Mouse (Mus musculus) central nervous system, embryonic 14 days (tissue): Measurements from ENCODE around the gene Hist1h2bl. TPM values are rescaled to one million over a fixed set of nuclear protein-coding genes. Genes with fewer than 3 reads are reported as not detected.

Experiments used
- polyA plus RNA-seq: library from polyadenylated mRNA; depleted of rRNA; stranded (reverse); fragments of >200 nt; gene quantifications from 2 replicates; pipeline ENCODE4 v1.2.3, GENCODE M21; 2012; rRNA removed

The Hist1h2bl gene
- 6.6 and 13.7 TPM in 2 replicates for polyA plus RNA-seq

GRCm38 (mm10) chr13:21715864-21716539 lies at the start of gene Hist1h2bl, which contains the start of gene Hist1h2ai:
Gene Hist1h2bl, minus strand, starts transcription at chr13:21716143.
Gene Hist1h2ai, plus strand, starts transcription at chr13:21716422.

GRCm38 (mm10) chr13:21753524-21754285 lies 37.8 kb upstream of the Hist1h2bl start, which contains the start of the genes Hist1h2ak and Hist1h2bn:
Gene Hist1h2ak, minus strand, starts transcription at chr13:21753827.
Gene Hist1h2bn, plus strand, starts transcription at chr13:21754123.

GRCm38 (mm10) chr13:21750159-21751017 lies 34.4 kb upstream of the Hist1h2bl start, which contains the start of gene Hist1h4k:
Gene Hist1h4k, minus strand, starts transcription at chr13:21750505.

GRCm38 (mm10) chr13:21734906-21735767 lies 19.2 kb upstream of the Hist1h2bl start, which contains the start of gene Hist1h4j:
Gene Hist1h4j, plus strand, starts transcription at chr13:21735064.

GRCm38 (mm10) chr13:21721757-21722372 lies 5.9 kb upstream of the Hist1h2bl start, which contains the start of gene Hist1h2bm:
Gene Hist1h2bm, plus strand, starts transcription at chr13:21722044.

GRCm38 (mm10) chr13:21717397-21718357 lies 1.7 kb upstream of the Hist1h2bl start, which contains the start of gene Hist1h3h:
Gene Hist1h3h, plus strand, starts transcription at chr13:21717659.

GRCm38 (mm10) chr13:21697811-21698210 lies 18.1 kb downstream of the Hist1h2bl start, which contains the start of gene Olfr1359:
Gene Olfr1359, plus strand, starts transcription at chr13:21698111.

GRCm38 (mm10) chr13:21677305-21677704 lies 38.6 kb downstream of the Hist1h2bl start, which contains the start of gene Olfr1360:
Gene Olfr1360, minus strand, starts transcription at chr13:21677405.

Other genes with a start within 250 kb of the Hist1h2bl start
- 0.96 and 0.98 TPM in 2 replicates for gene Nkapl, start 247.6 kb downstream of the Hist1h2bl start, polyA plus RNA-seq
- 5.1 and 5.3 TPM in 2 replicates for gene Zkscan4, start 237.2 kb downstream of the Hist1h2bl start, polyA plus RNA-seq
- gene Gm10065, start 236.7 kb downstream of the Hist1h2bl start, polyA plus RNA-seq: not detected in 2 replicates
- 0.29 and 0.33 TPM in 2 replicates for gene AK157302, start 220.9 kb downstream of the Hist1h2bl start, polyA plus RNA-seq
- gene Gm11273, start 214.7 kb downstream of the Hist1h2bl start, polyA plus RNA-seq: 4.1 and 4.4 TPM in 2 replicates
- gene Zkscan8, start 185.0 kb downstream of the Hist1h2bl start, polyA plus RNA-seq: 10.2 and 11.0 TPM in 2 replicates
- not detected in 2 replicates for gene Olfr1366, start 173.3 kb downstream of the Hist1h2bl start, polyA plus RNA-seq
- not detected in 2 replicates for gene Olfr1535, start 156.2 kb downstream of the Hist1h2bl start, polyA plus RNA-seq
- not detected in 2 replicates for gene Olfr1364, start 134.4 kb downstream of the Hist1h2bl start, polyA plus RNA-seq
- not detected in 2 replicates for gene Olfr1362, start 102.1 kb downstream of the Hist1h2bl start, polyA plus RNA-seq
- gene Olfr11, start 73.6 kb downstream of the Hist1h2bl start, polyA plus RNA-seq: not detected in 2 replicates
- not detected in 2 replicates for gene Olfr1361, start 52.8 kb downstream of the Hist1h2bl start, polyA plus RNA-seq
- gene Olfr1360, start 38.7 kb downstream of the Hist1h2bl start, polyA plus RNA-seq: not detected in 2 replicates
- not detected in 2 replicates for gene Olfr1359, start 18.0 kb downstream of the Hist1h2bl start, polyA plus RNA-seq
- 11.5 and 14.4 TPM in 2 replicates for gene Hist1h2ai, start 279 bp upstream of the Hist1h2bl start, polyA plus RNA-seq
- gene Hist1h3h, start 1.5 kb upstream of the Hist1h2bl start, polyA plus RNA-seq: 23.9 and 36.2 TPM in 2 replicates
- gene Hist1h2bm, start 5.9 kb upstream of the Hist1h2bl start, polyA plus RNA-seq: 6.2 and 11.0 TPM in 2 replicates
- 11.4 and 17.3 TPM in 2 replicates for gene Hist1h4j, start 18.9 kb upstream of the Hist1h2bl start, polyA plus RNA-seq
- gene Hist1h4k, start 34.4 kb upstream of the Hist1h2bl start, polyA plus RNA-seq: 23.8 and 36.9 TPM in 2 replicates
- 18.5 and 25.0 TPM in 2 replicates for gene Hist1h2ak, start 37.7 kb upstream of the Hist1h2bl start, polyA plus RNA-seq
- gene Hist1h2bn, start 38.0 kb upstream of the Hist1h2bl start, polyA plus RNA-seq: 5.4 and 11.4 TPM in 2 replicates
- 3.8 and 6.4 TPM in 2 replicates for gene Hist1h1b, start 64.5 kb upstream of the Hist1h2bl start, polyA plus RNA-seq
- 22.6 and 39.5 TPM in 2 replicates for gene Hist1h3i, start 67.2 kb upstream of the Hist1h2bl start, polyA plus RNA-seq
- 4.9 and 9.4 TPM in 2 replicates for gene Hist1h2an, start 71.1 kb upstream of the Hist1h2bl start, polyA plus RNA-seq
- 1.1 and 1.5 TPM in 2 replicates for gene Hist1h2bp, start 71.3 kb upstream of the Hist1h2bl start, polyA plus RNA-seq
- 8.2 and 8.5 TPM in 2 replicates for gene Hist1h2bq, start 94.1 kb upstream of the Hist1h2bl start, polyA plus RNA-seq
- gene Hist1h2ao, start 94.3 kb upstream of the Hist1h2bl start, polyA plus RNA-seq: 0.21 TPM in 1 of 2 replicates, not detected in the other
- gene Hist1h4m, start 95.6 kb upstream of the Hist1h2bl start, polyA plus RNA-seq: 0.50 TPM in 1 of 2 replicates, not detected in the other
- gene Hist1h4n, start 116.1 kb upstream of the Hist1h2bl start, polyA plus RNA-seq: 20.1 and 31.8 TPM in 2 replicates
- 31.6 and 43.2 TPM in 2 replicates for gene Hist1h2ap, start 117.4 kb upstream of the Hist1h2bl start, polyA plus RNA-seq
- 3.8 and 12.2 TPM in 2 replicates for gene Hist1h2br, start 117.6 kb upstream of the Hist1h2bl start, polyA plus RNA-seq
- gene Zfp184, start 229.0 kb upstream of the Hist1h2bl start, polyA plus RNA-seq: 13.1 and 15.7 TPM in 2 replicates